Mouse (Mus musculus): ENCODE measurements at regions not wholly inside any gene's neighbourhood (a gene's known extent, or its start where the extent isn't known, plus 50 kb on each side); places are given as distances from the start of the nearest gene placed in this dataset.

GRCm38 (mm10) chr9:25374161-25374560 lies 107.2 kb upstream of the Eepd1 start:
- DNase-seq (ENCODE audit: low spot score in 2 of 2): peak in 1 of 2 experiments; percentile 4

- no peak for DNase-seq (ENCODE audit: low spot score in 2 of 2)
These were observed 105.1 kb upstream of the Eepd1 start for GRCm38 (mm10) chr9:25376209-25376608.

- peak in 1 of 2 experiments; percentile 3 for DNase-seq (ENCODE audit: low spot score in 2 of 2)
These were observed 103.3 kb upstream of the Eepd1 start for GRCm38 (mm10) chr9:25377771-25378747.

- no peak for DNase-seq (ENCODE audit: low spot score in 2 of 2)
These were observed 96.0 kb upstream of the Eepd1 start for GRCm38 (mm10) chr9:25385333-25385732.

GRCm38 (mm10) chr9:25387876-25388650 lies 93.3 kb upstream of the Eepd1 start:
- DNase-seq (ENCODE audit: low spot score in 2 of 2): no peak

- DNase-seq (ENCODE audit: low spot score in 2 of 2): no peak
These were observed 92.0 kb upstream of the Eepd1 start for GRCm38 (mm10) chr9:25389351-25389750.

GRCm38 (mm10) chr9:25400647-25401335 lies 80.6 kb upstream of the Eepd1 start:
- peak in 1 of 2 experiments; percentile 12 for DNase-seq (ENCODE audit: low spot score in 2 of 2)

- DNase-seq (ENCODE audit: low spot score in 2 of 2): no peak
These were observed 75.5 kb upstream of the Eepd1 start for GRCm38 (mm10) chr9:25405848-25406247.

- peak; percentile 24 to 66 for DNase-seq (ENCODE audit: low spot score in 2 of 2)
These were observed 72.8 kb upstream of the Eepd1 start for GRCm38 (mm10) chr9:25408518-25408917.

GRCm38 (mm10) chr9:25409729-25410128 lies 71.6 kb upstream of the Eepd1 start:
- DNase-seq (ENCODE audit: low spot score in 2 of 2): no peak

- DNase-seq (ENCODE audit: low spot score in 2 of 2): no peak
These were observed 67.5 kb upstream of the Eepd1 start for GRCm38 (mm10) chr9:25413873-25414272.

- DNase-seq (ENCODE audit: low spot score in 2 of 2): no peak
These were observed 67.0 kb upstream of the Eepd1 start for GRCm38 (mm10) chr9:25414315-25414714.

- no peak for DNase-seq (ENCODE audit: low spot score in 2 of 2)
These were observed 54.4 kb upstream of the Eepd1 start for GRCm38 (mm10) chr9:25426941-25427340.

- DNase-seq (ENCODE audit: low spot score in 2 of 2): peak; percentile 22 to 38
These were observed 51.7 kb upstream of the Eepd1 start for GRCm38 (mm10) chr9:25429450-25430213.

Data from right cerebral cortex, postnatal 36 days (tissue).